Mouse (Mus musculus) granulocyte monocyte progenitor cell, adult 5-6 weeks (primary cell): ENCODE data around the gene Mmaa. TPM values are rescaled to one million over a fixed set of nuclear protein-coding genes. Genes with fewer than 3 reads are reported as not detected.

ENCODE experiments used
- ATAC-seq: replicated peaks from 2 replicates; pipeline ENCODE4 v1.8.0; 2016; ENCODE audit warnings: mild to moderate bottlenecking, moderate TSS enrichment, inconsistent platforms; ENCODE audit not compliant: poor library complexity, severe bottlenecking
- total RNA-seq, 2 experiments: library from RNA; stranded (forward) in 1 of 2; stranded (reverse) in 1 of 2; fragments of 200-712, 200-1000 nt in 1 of 2; fragments of >200 nt in 1 of 2; fragmentation: Nextera tagmentation in 1 of 2; gene quantifications; 2 replicates each; pipeline ENCODE4 v1.2.3; 2014 to 2017

The Mmaa gene
- total RNA-seq, 2 experiments from 2014 or later, result 2.0 to 7.0 TPM

GRCm38 (mm10) chr8:79225586-79225985 is 69.2 kb downstream of the Mmaa start:
- ATAC-seq, result peak; percentile 98

- ATAC-seq, result no peak
These were observed 70.4 kb downstream of the Mmaa start for GRCm38 (mm10) chr8:79224363-79224762.

- no peak for ATAC-seq
These were observed 72.0 kb downstream of the Mmaa start for GRCm38 (mm10) chr8:79222752-79223141.

DNA sequence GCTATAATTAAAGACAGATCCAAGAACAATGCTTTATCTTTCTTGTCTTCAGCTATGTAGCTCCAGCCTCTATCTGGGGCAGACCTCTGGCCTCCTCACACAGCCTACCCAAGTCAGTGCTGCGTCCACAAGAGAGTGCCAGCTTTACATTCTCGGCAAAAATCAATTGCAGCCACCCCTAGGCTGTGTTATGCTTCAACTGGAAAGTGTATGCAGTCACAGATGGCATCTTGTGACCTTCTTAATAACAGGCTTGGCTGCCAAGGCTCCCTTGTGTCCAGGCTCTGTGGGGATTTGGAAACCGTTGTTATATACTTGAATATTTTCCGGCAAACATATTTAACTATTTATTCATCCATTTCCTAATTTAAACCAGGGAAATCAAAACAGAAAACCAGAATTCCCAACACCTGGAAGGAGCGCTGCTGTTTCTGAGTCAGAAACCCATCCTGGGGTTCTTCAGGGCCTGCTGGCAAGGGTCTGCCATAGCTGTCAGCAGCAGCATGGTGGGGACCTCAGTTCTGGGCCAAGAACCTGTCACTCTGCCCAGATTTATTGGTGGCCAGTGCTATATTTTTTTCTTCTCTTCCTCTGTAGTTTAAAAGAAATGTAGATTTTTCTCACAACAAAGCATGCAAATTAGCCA is 72.5 kb downstream of the Mmaa start:
- no peak for ATAC-seq

Other genes with a start within 250 kb of the Mmaa start
- not detected in 2 replicates for gene 1700011L22Rik, start 46.4 kb downstream of the Mmaa start, total RNA-seq (2014; fragmentation: Nextera tagmentation)
- not detected in 2 replicates for gene 1700011L22Rik, start 46.4 kb downstream of the Mmaa start, total RNA-seq (2017)
- gene Smad1, start 104.6 kb upstream of the Mmaa start, total RNA-seq (2014; fragmentation: Nextera tagmentation), result 13.7 and 18.2 TPM in 2 replicates
- gene Smad1, start 104.6 kb upstream of the Mmaa start, total RNA-seq (2017), result 16.4 and 17.3 TPM in 2 replicates